Mouse (Mus musculus) frontal cortex, adult 2 months (tissue): ENCODE measurements around the gene Mbnl2. TPM values are rescaled to one million over a fixed set of nuclear protein-coding genes. Genes with fewer than 3 reads are reported as not detected.
"Not testable (repeated sequence)": the region's sequence is repeated elsewhere in the genome, so short reads cannot be mapped to it uniquely, and the experiment has no call there.

Experiments
- DNase-seq, 2 experiments: peaks; one replicate each; pipeline ENCODE4 v3.0.0; 2022; ENCODE audit warnings: low spot score in 1 of 2; ENCODE audit errors: extremely low spot score in 1 of 2
- polyA plus RNA-seq: library from polyadenylated mRNA; depleted of rRNA; stranded (reverse); fragments of >200 nt; gene quantifications from 2 replicates; pipeline ENCODE4 v1.2.3, GENCODE M21; 2012

Mbnl2 gene
- polyA plus RNA-seq, 1 experiment = 118 TPM

DNA sequence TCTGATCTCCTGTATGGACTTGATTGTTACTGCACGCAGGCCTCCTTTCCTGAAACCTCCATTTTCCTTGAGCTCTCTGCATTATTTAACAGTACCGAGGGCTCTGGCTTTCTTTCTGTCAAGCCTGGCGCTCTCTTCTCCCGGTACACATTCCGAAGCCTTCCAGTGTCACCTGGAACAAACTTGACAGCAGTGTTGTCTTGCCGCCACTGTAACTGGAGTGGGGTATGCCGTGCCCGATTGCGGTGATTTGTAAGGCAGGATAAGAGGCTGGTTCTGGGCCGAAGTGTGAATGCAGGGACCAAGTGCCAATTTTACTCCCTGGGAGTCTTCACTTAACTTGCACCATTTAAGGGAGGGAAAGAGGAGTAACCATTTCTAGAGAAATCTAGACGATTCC, 77.7 kb downstream of the Mbnl2 start:
- DNase-seq = no peak

DNA sequence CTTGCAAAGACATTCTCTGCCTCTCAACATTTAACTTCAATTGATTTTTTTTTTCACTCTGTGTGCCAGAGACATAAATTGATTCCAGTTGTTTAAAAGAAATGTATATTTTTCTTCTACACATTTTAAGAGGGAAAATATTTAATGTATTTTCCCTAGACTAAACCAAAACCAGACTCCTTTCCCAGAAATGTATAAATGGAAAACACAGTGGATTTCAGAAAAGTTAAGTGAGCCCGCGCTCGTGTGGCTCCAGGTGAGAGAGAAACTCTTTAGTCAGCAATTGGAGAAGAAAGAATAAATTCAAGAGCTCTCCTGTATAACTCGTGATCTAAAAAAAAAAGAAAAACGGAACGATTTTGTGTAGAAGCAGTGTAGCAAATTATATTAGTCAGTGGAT, 79.1 kb downstream of the Mbnl2 start:
- DNase-seq = no peak

DNA sequence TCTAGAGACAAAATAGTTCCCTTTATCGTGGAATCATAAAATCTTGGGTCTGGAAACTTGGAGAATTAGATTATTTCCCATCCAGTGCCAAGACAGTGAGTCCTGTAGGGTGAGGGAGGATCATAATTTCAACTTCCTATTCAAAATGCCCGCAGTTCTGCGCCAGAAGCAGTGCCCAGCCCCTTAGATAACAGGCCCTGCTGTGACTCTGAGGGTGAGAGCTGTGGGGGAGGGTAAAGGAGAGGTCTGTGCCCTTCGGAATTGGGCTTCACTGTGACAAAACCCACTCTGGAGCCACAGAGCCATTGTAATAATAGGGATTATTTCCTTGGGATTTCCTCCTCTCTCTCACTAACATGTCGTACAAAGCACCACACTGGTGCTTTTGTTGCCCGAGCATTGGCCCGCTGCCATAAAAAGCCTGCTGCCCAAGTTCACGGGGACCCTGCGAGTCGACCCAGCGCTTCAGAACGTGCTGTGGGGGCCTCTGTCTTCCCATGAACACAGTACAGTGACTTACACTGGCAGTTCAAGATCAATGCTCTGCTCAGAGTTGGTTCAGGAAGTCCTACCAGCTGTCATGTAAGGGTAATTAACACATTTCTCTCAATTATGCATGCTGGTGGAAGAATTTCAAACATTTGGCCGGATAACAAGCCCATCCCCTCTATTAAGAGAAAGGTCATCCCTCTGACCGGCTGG, 79.7 kb downstream of the Mbnl2 start:
- no peak for DNase-seq

DNA sequence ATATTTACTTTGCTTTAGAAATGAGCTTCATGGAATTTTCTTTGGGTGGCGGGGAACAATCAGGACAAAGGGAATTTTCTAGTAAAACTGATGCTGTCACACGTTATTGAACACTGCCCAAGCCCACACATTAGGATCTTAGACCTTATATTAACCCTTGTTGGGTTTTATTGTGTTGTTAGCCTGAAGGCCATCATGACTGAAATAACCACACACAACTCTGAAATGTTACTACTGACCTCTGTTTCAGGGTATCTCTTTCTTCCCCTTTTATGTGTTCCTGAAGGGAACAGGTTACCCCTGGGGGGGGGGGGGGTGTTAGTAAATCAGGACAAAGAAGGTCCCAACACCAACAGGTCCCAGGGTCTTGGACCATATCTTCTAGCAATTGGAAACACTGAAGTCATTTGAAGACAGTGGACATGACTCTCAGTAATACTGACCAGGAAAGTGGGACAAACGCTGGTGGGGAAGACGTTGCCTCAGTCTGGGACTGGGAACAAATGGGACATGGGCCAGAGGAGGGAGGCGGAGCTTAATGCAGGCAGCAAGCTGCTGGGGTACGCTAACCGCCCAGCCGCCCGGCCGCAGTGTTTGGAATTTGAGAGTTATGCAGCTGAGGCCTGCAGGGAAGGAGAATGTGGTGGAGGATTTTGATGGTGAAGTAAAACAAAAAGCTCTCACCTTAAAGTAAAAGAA, 80.4 kb downstream of the Mbnl2 start:
- no peak for DNase-seq

DNA sequence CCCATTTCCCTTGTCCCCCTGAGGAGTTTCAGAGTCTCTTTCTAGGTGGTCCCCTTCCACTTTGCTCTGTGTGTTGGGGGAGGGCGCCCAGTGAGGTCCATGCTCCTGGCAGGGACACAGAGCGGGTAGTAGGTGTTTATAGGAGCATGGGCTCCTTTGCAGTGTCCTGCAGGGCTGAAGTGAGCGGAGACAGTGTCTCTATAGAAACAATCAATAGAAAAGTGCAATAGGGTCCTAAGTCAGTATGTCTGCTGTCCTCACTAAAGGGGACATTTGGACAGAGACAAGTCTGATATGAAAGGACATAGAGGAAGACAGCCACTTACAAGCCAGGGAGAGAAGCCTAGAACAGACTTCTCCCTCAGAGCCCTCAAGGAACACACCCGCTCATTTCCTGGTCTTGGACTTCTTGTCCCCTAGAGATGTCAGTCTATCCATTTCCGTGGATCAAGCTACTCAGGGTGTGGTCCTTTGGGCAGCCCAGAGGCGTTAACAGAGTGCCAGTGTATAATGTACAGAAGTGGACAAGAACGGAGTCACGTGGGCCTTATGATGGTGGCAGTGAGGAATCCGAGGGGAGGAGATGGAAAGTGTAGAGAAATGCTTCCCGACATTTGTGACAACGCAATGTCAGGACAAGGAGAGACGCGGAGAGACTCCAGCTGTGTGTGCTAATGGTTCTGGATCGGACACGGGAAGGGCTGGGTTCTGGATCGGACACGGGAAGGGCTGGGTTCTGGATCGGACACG, 82.0 kb downstream of the Mbnl2 start:
- no peak for DNase-seq

DNA sequence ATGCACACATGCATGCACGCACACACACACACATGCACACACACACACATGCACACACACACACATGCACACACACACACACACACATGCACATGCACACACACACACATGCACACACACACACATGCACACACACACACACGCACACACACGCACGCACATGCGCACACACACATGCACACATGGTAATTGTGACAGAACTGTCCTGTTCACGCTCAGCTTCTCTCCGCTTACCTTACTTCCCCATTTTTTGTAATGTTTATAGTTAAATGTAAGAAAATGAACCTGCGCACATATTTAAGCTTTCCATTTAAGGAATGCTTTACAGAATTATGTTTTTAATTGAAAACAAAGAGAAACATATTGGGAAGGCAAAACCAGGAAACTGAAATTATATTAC, 84.1 kb downstream of the Mbnl2 start:
- DNase-seq = not testable (repeated sequence)

DNA sequence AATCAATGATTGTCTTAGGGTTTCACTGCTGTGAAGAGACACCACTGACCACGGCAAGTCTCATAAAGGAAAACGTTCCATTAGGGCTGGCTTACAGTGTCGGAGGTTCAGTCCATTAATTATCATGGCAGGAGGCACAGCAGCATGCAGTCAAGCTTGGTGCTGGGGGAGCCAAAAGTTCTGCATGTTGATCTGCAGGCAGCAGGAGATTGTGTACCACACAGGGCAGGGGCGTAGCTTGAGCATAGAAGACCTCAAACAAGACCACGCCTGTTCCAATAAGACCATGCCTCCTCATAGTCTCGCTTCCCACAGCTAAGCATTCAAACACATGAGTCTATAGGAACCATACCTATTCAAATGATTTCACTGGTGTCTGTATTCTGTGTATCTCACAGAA, 85.7 kb downstream of the Mbnl2 start:
- DNase-seq = no peak

DNA sequence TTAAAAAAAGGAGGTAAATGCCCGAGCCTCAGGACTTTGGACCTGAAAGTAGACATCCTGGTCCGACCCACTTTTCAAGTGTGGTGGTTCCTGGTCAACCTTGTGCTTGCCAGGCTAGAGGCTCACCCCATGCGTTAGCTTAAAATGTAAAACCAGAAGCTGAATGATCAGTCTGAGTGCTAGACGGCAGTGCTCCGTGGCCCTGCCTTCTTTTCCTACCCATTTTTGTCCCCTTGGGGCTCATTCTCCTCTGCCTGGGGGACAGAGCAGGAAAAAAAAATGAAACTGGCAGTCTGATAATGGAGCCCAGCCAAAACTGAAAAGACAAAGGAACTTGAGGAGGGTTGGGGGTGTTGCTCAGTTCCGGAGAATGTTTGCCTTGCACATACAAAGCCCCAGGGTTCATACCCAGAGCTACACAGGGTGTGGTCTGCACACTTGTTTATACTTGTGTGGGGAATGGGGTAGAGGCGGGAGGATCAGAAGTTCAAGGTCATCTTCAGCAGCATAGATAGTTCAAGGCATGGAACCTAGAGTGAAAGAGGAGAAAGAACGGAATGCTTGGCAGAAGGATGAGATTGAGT, 87.0 kb downstream of the Mbnl2 start:
- no peak for DNase-seq

DNA sequence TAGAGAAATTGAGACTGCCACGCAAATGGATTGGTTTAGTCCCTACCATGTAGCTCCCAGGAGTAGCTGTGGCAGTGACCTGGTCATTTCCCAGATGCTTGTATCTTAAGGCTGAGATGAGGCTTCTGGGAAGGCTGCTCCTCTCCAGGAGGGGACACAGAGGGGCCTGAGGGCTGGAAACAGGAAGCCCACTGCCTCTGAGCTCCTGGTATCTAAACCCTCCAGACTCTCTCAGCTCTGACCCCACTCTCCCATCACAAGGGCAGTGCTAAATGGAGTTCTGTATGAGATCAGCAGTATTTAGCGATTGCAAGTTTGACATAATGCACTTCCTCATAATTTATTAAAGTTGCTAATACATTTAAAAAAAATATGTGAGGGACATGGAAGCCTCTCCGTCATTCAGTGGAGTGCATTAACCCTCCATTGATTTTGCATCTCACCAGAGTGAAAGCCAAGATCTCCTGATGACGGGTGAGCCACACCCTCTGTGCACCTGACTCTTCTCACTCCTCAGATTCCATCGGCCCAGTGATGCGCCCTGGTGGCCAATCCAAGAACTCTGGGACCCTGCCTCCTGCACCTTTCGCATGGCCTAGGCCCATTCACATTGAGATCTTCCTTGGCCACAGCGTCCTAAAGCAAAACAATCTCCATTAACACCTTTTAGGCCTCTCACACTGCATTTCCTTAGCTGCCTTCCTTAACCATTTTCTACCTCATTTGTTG, 87.8 kb downstream of the Mbnl2 start:
- DNase-seq = no peak

DNA sequence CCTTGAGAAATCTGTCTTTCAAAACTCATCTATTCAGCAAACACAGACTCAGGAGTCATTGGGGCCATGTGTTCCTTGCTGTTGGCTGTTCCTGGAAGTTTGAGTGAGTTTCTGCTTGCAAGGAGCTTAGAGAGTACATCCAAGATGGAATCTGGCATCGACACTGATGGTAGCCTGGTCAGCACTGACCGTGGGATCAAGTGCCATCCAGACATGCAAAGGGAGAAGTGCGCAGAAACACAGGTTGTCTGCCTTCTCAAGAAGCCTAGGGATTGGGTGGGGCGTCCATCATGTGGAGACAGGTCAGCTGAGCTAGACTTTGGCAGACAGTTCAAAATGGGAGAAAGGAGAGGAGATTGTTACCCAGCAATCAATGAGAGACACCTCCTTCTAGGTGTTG, 89.6 kb downstream of the Mbnl2 start:
- no peak for DNase-seq

DNA sequence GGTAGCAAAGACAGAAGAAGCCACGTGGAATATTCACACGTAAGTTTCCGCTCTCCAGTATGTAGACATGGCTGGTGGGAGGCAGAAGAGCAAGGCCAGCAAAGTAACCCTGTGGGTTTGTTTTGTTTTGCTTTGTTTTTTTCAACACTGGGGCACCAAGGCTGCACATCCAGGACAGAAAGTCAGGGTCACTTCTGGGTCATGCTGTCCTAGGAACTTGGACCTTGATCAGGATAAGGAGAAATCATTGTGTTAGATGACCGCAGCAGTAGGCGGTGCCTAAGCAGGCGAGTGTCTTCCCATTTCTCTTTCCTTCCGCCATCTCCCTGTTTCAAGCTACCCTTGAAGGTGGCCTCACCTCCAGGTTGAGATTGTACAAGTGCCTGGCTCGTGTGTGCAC, 91.5 kb downstream of the Mbnl2 start:
- no peak for DNase-seq

DNA sequence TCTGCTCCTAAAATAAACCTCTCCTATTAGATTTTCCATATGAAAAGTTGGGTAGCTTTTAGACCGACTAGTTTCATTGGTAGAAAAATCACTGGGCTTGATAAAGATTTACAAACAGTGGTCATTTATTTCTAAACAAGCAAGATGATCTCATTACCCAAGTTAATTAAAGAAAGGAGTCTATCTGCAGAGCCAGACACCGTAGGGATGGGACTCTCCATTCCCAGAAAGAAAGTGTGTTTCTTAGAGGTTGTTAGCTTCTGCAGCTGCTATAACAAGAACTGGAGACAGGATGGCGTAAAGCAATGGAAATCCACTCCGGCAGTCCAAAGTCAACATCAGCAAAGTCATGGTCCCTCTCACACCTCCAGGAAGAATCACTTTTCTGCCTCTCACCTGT, 92.1 kb downstream of the Mbnl2 start:
- no peak for DNase-seq

DNA sequence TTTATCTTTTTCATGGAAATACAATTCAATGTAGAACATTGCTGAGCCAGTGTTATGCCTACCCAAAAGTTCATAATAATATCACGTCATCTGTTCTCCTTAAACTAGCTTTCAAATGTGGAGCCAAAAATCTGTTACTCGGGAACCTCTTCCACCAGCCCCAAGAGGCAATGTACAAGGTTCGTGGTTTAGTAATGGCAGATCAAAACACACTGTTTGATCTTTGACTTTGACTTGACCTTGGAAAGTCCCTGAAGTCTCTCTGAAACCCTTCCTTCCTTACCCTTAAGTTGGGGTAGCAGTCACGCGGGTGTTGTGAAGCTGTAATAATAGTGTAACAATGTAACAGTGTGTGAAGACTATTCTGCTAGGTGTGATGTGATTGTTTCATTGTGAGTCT, 93.0 kb downstream of the Mbnl2 start:
- DNase-seq = no peak

DNA sequence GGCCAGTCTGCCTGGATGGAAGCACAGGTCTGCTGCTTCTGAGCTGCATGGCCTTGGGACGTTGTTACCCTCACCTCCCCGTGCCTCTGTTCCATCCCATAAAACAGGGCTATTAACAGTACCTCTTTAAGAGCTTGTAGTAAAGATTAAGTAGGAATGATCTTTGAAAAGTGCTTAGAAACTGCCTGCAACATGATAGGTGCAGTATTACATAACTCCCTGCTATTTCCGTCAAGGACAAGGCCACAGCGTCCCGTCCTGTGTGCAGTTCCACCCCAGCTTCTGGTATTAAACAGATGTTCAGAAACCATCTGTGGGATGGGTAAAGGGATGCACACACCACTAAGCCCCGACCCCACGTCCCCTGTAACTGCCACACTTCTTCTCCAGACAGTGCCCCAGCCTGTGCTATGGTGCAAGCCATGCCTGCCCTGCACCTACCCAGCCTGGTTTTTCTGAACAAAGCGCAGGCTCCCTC, 93.5 kb downstream of the Mbnl2 start:
- DNase-seq = no peak

DNA sequence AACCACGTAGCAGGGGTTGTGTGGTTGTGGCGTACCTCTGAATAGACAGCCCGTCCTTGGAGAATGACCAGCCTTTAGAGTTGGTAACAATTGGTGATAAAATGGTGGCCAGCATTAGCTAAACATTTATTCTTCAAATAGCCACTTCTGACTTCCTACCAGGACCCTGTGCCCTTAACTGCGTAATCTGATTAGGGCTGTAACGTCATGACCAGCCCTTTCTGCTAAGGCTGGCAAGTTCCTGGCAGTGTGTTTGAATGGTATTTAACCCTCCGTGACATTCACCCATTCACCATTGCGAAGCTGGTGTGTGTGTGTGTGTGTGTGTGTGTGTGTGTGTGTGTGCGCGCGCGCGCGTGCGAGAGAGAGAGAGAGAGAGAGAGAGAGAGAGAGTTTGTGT, 94.6 kb downstream of the Mbnl2 start:
- DNase-seq = no peak

DNA sequence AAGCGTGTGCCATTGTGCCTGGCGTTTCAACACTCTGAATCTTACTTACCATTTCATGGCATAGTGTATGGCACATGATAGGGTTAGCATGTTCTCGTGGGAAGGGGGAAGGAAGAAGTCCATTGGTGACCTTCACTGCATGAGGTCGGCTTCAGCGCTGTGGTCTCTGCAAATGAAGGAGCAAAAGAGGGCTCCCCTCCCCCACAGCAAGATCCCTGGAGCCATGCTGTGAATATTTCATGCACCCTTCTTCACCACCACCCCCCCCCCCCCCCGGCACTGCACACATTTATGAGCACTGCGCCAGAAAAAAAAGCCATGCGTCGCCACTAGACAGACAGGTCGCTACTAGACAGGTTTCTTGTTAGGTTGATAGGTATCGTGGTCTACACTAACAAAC, 95.2 kb downstream of the Mbnl2 start:
- DNase-seq = no peak

DNA sequence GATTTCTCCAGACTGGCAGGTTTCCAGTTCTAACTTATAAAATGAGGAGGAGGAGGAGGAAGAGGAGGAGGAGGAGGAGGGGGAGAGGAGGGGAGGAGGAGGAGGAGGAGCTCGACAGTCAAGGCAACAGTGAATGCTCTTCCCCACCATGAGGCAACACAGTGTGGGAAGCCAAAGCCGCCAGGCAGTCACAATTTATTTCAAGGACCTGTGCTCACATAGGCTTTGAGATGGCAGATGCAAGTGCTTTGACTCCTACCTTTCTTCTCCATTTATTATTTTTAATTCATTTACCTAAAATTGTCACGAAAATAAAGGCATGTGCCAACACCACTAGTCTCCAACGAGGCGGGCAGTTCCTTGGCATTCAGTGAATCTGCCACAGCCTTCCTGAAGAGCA, 95.7 kb downstream of the Mbnl2 start:
- no peak for DNase-seq

DNA sequence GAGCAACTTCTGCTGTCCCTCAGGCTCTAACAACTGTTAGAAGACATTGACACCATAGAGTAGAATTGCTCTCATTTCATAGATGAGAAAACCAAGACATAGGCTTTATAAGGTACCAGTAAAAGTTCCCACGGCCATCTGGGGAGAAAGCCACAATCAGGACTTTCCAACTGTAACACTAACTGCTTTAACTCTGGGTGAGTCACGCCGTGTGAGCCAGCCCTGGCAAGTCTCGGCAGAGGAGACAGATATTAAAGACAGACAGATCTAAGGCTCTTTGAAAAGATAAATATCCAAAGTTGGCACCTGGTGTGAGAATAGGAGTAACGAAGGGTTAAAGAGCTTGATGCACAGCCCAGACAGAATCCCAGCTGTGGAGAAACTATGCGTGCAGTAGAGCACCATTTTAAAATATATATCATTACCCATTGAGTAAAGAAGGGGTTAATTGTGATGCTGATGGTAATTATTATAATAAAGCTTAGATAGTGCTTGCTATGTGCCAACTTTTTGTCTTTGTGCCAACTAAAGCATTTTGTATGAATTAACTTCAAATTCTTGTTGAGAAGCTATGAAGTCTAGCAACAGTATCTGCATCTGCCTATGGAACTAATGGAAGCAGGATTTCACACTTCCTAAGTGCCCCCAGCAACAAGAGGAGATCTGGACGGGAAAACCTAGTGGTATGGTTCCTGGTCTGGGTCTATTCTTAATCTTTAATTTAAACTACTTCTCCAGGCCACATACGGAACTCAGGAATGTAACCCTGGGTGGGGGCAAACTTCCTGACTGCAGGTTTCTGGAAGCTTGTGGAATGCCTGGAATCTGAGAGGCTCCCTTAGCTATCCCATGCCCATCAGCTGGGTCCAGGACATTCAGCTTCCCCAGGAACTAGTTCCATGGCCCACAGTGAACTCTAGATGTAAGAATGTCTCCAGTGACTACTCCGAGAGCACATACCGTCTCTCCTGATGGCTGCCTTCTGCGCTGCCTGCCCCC, 97.9 kb downstream of the Mbnl2 start:
- peak in 1 of 2 experiments; percentile 72 for DNase-seq

DNA sequence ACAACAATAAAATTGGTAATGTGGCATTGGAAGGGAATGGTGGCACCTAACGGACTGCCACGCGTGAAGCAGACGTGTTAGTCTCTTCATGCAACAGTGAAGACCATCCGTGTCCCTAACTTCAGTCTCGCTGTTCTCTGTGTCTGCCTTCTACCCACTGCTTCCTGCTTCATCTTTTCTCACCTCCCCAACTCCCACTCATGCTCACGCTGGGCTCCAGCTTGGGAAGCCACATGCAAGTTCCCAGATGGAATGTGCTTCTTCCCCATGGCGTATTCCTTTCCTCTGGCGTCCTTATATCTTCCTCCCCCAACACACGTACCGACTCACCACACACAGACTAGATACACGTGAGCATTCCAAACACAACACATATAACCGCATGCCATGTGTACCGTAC, 99.3 kb downstream of the Mbnl2 start:
- peak; percentile 68 to 79 for DNase-seq
